Mouse (Mus musculus): ENCODE measurements at regions not wholly inside any gene's neighbourhood (a gene's known extent, or its start where the extent isn't known, plus 50 kb on each side); places are given as distances from the start of the nearest gene placed in this dataset.
"Not testable (repeated sequence)": the region's sequence is repeated elsewhere in the genome, so short reads cannot be mapped to it uniquely, and the experiment has no call there.

- WGBS: 61% methylated on average over 1 of the region's 1 CpGs
- ATAC-seq (ENCODE audit: low FRiP score, low TSS enrichment); H3K4me3 ChIP-seq (ENCODE audit: low read length); H3K9ac ChIP-seq (ENCODE audit: low read depth, low read length); H3K4me1 ChIP-seq (ENCODE audit: control insufficient read depth, insufficient read depth, low read length); H3K4me2 ChIP-seq (replicated peaks; ENCODE audit: low read depth, low read length); H3K27ac ChIP-seq (ENCODE audit: low read depth, low read length); H3K27me3 ChIP-seq (ENCODE audit: control insufficient read depth, insufficient read depth, low read length); H3K36me3 ChIP-seq (ENCODE audit: control insufficient read depth, insufficient read depth, low read length): not testable (repeated sequence)
- peaks cover 18% of the 10 kb centered on the region for H3K9me3 ChIP-seq (ENCODE audit: control insufficient read depth, low read length)
Observed at GRCm38 (mm10) chr17:3026859-3027258, 87.9 kb upstream of the Scaf8 start.

DNA sequence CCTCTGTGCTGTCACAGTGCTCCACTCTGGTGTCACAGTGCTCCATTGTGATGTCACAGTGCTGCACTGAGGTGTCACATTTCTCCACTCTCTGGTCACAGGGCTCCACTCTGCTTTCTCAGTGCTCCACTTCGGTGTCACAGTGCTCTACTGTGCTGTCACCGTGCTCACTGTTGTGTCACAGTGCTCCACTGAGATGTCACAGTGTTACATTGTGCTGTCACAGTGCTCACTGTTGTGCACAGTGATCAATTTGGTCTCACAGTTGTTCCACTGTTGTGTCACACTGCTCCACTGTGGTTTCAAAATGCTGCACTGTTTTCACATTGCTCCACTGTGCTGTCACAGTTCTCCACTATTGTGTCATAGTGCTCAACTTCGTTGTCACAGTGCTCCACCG lies 87.4 kb upstream of the Scaf8 start:
- Histone ChIP-seq H3K27ac (ENCODE audit: low read depth, low read length) (no peak overlapping the region), H3K9me3 (ENCODE audit: control insufficient read depth, low read length) (peaks cover 13% of the 10 kb centered on the region; the same call in 1 of the 2 replicates), H3K4me1 (ENCODE audit: control insufficient read depth, insufficient read depth, low read length) (no peaks in the 10 kb centered on the region), H3K9ac (ENCODE audit: low read depth, low read length) (no peak overlapping the region), H3K4me3 (ENCODE audit: low read length) (no peak overlapping the region), H3K4me2 (replicated peaks; ENCODE audit: low read depth, low read length) (no peak overlapping the region), H3K27me3 (ENCODE audit: control insufficient read depth, insufficient read depth, low read length) (no peaks in the 10 kb centered on the region), H3K36me3 (ENCODE audit: control insufficient read depth, insufficient read depth, low read length) (no peaks in the 10 kb centered on the region)
- 80% methylated on average over 4 of the region's 4 CpGs for WGBS
- no peak for ATAC-seq (ENCODE audit: low FRiP score, low TSS enrichment)

GRCm38 (mm10) chr17:3029750-3030149 lies 85.0 kb upstream of the Scaf8 start:
- not testable (repeated sequence) for H3K27me3 ChIP-seq (ENCODE audit: control insufficient read depth, insufficient read depth, low read length); H3K9ac ChIP-seq (ENCODE audit: low read depth, low read length); H3K4me2 ChIP-seq (replicated peaks; ENCODE audit: low read depth, low read length); H3K4me1 ChIP-seq (ENCODE audit: control insufficient read depth, insufficient read depth, low read length); H3K27ac ChIP-seq (ENCODE audit: low read depth, low read length); H3K36me3 ChIP-seq (ENCODE audit: control insufficient read depth, insufficient read depth, low read length); H3K4me3 ChIP-seq (ENCODE audit: low read length)
- WGBS: 61% methylated on average over 2 of the region's 2 CpGs
- peaks cover 13% of the 10 kb centered on the region; the same call in 1 of the 2 replicates for H3K9me3 ChIP-seq (ENCODE audit: control insufficient read depth, low read length)
- ATAC-seq (ENCODE audit: low FRiP score, low TSS enrichment): peak; percentile 65

DNA sequence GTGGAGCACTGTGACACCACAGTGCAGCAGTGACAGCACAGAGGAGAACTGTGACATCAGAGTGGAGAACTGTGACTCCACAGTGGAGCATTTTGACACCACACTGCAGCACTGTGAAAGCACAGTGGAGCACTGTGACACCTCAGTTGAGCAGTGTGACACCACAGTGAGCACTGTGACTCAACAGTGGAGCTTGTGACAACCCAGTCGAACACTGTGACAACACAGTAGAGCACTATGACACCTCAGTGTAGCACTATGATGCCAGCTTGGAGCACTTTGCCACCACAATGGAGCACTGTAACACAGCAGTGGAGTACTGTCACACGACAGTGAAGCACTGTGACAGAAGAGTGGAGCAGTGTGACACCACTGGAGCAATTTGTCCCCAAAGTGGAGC lies 79.7 kb upstream of the Scaf8 start:
- Histone ChIP-seq H3K9ac (ENCODE audit: low read depth, low read length) (no peak overlapping the region), H3K4me1 (ENCODE audit: control insufficient read depth, insufficient read depth, low read length) (no peaks in the 10 kb centered on the region), H3K4me3 (ENCODE audit: low read length) (no peak overlapping the region), H3K27ac (ENCODE audit: low read depth, low read length) (no peak overlapping the region), H3K4me2 (replicated peaks; ENCODE audit: low read depth, low read length) (no peak overlapping the region), H3K36me3 (ENCODE audit: control insufficient read depth, insufficient read depth, low read length) (no peaks in the 10 kb centered on the region), H3K27me3 (ENCODE audit: control insufficient read depth, insufficient read depth, low read length) (no peaks in the 10 kb centered on the region), H3K9me3 (ENCODE audit: control insufficient read depth, low read length) (peaks cover 17% of the 10 kb centered on the region)
- no peak for ATAC-seq (ENCODE audit: low FRiP score, low TSS enrichment)
- 67% methylated on average over 2 of the region's 2 CpGs for WGBS

DNA sequence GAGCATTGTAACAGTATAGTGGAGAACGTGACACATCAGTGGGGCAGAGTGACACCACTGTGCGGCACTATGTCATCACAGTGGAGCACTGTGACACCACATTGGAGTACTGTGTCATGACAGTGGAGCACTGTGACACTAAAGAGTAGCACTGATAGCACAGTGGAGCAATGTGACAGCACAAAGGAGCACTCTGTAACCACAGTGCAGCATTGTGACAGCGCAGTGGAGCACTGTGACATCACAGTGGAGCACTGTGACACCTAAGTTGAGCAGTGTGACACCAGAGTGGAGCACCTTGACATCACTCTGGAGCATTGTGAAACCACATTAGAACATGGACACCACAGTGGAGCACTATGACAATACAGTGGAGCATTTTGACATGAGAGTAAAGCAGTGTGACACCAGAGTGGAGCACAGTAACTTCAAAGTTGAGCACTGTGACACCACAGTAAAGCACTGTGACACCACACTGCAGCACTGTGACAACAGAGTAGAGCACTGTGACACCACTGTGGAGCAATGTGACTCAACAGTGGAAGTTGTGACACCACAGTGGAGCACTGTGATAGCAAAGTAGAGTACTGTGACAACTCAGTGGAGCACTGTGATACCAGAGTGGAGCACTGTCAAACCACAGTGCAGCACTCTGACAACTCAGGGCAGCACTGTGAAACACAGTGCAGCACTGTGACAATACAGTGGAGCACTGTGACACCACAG lies 77.5 kb upstream of the Scaf8 start:
- Histone ChIP-seq H3K27ac (ENCODE audit: low read depth, low read length) (no peak overlapping the region), H3K9me3 (ENCODE audit: control insufficient read depth, low read length) (peaks cover 10% of the 10 kb centered on the region), H3K4me2 (replicated peaks; ENCODE audit: low read depth, low read length) (no peak overlapping the region), H3K4me3 (ENCODE audit: low read length) (no peak overlapping the region), H3K36me3 (ENCODE audit: control insufficient read depth, insufficient read depth, low read length) (no peaks in the 10 kb centered on the region), H3K4me1 (ENCODE audit: control insufficient read depth, insufficient read depth, low read length) (no peaks in the 10 kb centered on the region), H3K27me3 (ENCODE audit: control insufficient read depth, insufficient read depth, low read length) (no peaks in the 10 kb centered on the region), H3K9ac (ENCODE audit: low read depth, low read length) (no peak overlapping the region)
- ATAC-seq (ENCODE audit: low FRiP score, low TSS enrichment): no peak
- 52% methylated on average over 3 of the region's 3 CpGs for WGBS

- Histone ChIP-seq H3K27me3 (ENCODE audit: control insufficient read depth, insufficient read depth, low read length) (no peaks in the 10 kb centered on the region), H3K27ac (ENCODE audit: low read depth, low read length) (no peak overlapping the region), H3K4me2 (replicated peaks; ENCODE audit: low read depth, low read length) (no peak overlapping the region), H3K9ac (ENCODE audit: low read depth, low read length) (no peak overlapping the region), H3K4me1 (ENCODE audit: control insufficient read depth, insufficient read depth, low read length) (no peaks in the 10 kb centered on the region), H3K36me3 (ENCODE audit: control insufficient read depth, insufficient read depth, low read length) (no peaks in the 10 kb centered on the region), H3K4me3 (ENCODE audit: low read length) (no peak overlapping the region), H3K9me3 (ENCODE audit: control insufficient read depth, low read length) (peaks cover 10% of the 10 kb centered on the region)
- ATAC-seq (ENCODE audit: low FRiP score, low TSS enrichment): no peak
- WGBS: 88% methylated on average over 1 of the region's 1 CpGs
Observed at GRCm38 (mm10) chr17:3038067-3038466, 76.7 kb upstream of the Scaf8 start.

GRCm38 (mm10) chr17:3044520-3044919 lies 70.3 kb upstream of the Scaf8 start:
- 87% methylated on average over 20 of the region's 20 CpGs for WGBS
- not testable (repeated sequence) for ATAC-seq (ENCODE audit: low FRiP score, low TSS enrichment)

DNA sequence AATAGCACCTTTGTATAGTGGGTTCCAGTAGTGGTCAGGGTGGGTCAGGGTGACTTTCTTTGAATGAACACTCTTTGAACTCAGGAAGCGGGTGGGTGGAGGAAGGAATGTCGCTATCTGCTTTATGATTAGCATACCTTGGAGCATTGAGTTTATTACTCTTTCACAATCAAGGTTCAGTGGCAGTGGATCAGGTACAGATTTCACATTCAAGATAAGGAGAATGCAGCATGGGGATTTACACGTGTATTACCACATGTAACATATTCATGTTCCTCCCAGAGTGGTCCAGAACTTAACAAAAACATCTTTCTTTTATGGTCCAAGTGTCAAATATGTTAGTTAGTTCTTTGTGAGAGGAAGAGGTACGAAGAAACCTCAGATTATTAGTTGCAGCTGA lies 60.9 kb upstream of the Scaf8 start:
- H3K4me1 ChIP-seq (ENCODE audit: control insufficient read depth, insufficient read depth, low read length); H3K9ac ChIP-seq (ENCODE audit: low read depth, low read length); H3K27ac ChIP-seq (ENCODE audit: low read depth, low read length); H3K4me2 ChIP-seq (replicated peaks; ENCODE audit: low read depth, low read length); H3K27me3 ChIP-seq (ENCODE audit: control insufficient read depth, insufficient read depth, low read length); H3K9me3 ChIP-seq (ENCODE audit: control insufficient read depth, low read length); H3K4me3 ChIP-seq (ENCODE audit: low read length); H3K36me3 ChIP-seq (ENCODE audit: control insufficient read depth, insufficient read depth, low read length); ATAC-seq (ENCODE audit: low FRiP score, low TSS enrichment): not testable (repeated sequence)
- WGBS: 78% methylated on average over 4 of the region's 4 CpGs

More at GRCm38 (mm10) chr17:3044520-3044919, 70.3 kb upstream of the Scaf8 start:
- not testable (repeated sequence) for H3K9me3 ChIP-seq (ENCODE audit: control insufficient read depth, low read length); H3K27ac ChIP-seq (ENCODE audit: low read depth, low read length); H3K4me2 ChIP-seq (replicated peaks; ENCODE audit: low read depth, low read length); H3K36me3 ChIP-seq (ENCODE audit: control insufficient read depth, insufficient read depth, low read length); H3K9ac ChIP-seq (ENCODE audit: low read depth, low read length); H3K27me3 ChIP-seq (ENCODE audit: control insufficient read depth, insufficient read depth, low read length); H3K4me1 ChIP-seq (ENCODE audit: control insufficient read depth, insufficient read depth, low read length); H3K4me3 ChIP-seq (ENCODE audit: low read length)

GRCm38 (mm10) chr17:3054848-3055247 lies 59.9 kb upstream of the Scaf8 start:
- not testable (repeated sequence) for H3K9ac ChIP-seq (ENCODE audit: low read depth, low read length); ATAC-seq (ENCODE audit: low FRiP score, low TSS enrichment); H3K27me3 ChIP-seq (ENCODE audit: control insufficient read depth, insufficient read depth, low read length); H3K36me3 ChIP-seq (ENCODE audit: control insufficient read depth, insufficient read depth, low read length); H3K4me2 ChIP-seq (replicated peaks; ENCODE audit: low read depth, low read length); H3K9me3 ChIP-seq (ENCODE audit: control insufficient read depth, low read length); H3K4me3 ChIP-seq (ENCODE audit: low read length); H3K4me1 ChIP-seq (ENCODE audit: control insufficient read depth, insufficient read depth, low read length); H3K27ac ChIP-seq (ENCODE audit: low read depth, low read length)
- WGBS: 45% methylated on average over 8 of the region's 8 CpGs

All from kidney, embryonic 14.5 days (tissue).